Mouse (Mus musculus) stomach, postnatal 0 days (tissue): ENCODE measurements around the gene Gapvd1. TPM values are rescaled to one million over a fixed set of nuclear protein-coding genes. Genes with fewer than 3 reads are reported as not detected.

Experiments used
- ATAC-seq: fragments of 200-750 bp; cut with Nextera tagmentation; 2 replicates; pipeline ENCODE4 v1.8.0; 2017; ENCODE audit not compliant: low FRiP score, low TSS enrichment
- DNase-seq: peaks from one replicate; pipeline ENCODE4 v3.0.0-alpha.2; 2016; ENCODE audit warnings: low spot score
- H3K27ac ChIP-seq: fragments of 300-500 bp; sonication (generic); replicated peaks from 2 replicates; pipeline ENCODE4 v1.5.1; 2014; ENCODE audit warnings: mild to moderate bottlenecking, control low read depth
- H3K27me3 ChIP-seq: fragments of 300-500 bp; sonication (generic); 2 replicates; pipeline ENCODE4 v1.6.1; 2014; ENCODE audit warnings: low read length; ENCODE audit not compliant: control insufficient read depth, insufficient read depth
- H3K36me3 ChIP-seq: fragments of 300-500 bp; sonication (generic); 2 replicates; pipeline ENCODE4 v1.6.1; 2014; ENCODE audit warnings: low read length, mixed read lengths; ENCODE audit not compliant: control insufficient read depth, insufficient read depth
- H3K4me1 ChIP-seq: fragments of 300-500 bp; sonication (generic); replicated peaks from 2 replicates; pipeline ENCODE4 v1.6.1; 2014; ENCODE audit warnings: antibody characterized with exemption; ENCODE audit not compliant: control insufficient read depth, insufficient read depth
- H3K4me2 ChIP-seq: fragments of 300-500 bp; sonication (generic); replicated peaks from 2 replicates; pipeline ENCODE4 v1.6.1; 2014; ENCODE audit warnings: low read depth, mild to moderate bottlenecking, control low read depth, moderate library complexity
- H3K4me3 ChIP-seq: fragments of 300-500 bp; sonication (generic); 2 replicates; pipeline ENCODE4 v1.5.1; 2014; ENCODE audit warnings: low read depth, low read length, control low read depth
- H3K9ac ChIP-seq: fragments of 300-500 bp; sonication (generic); 2 replicates; pipeline ENCODE4 v1.6.1; 2014; ENCODE audit warnings: mild to moderate bottlenecking, low read length, control low read depth, mixed read lengths
- H3K9me3 ChIP-seq: fragments of 300-500 bp; sonication (generic); 2 replicates; pipeline ENCODE4 v1.6.1; 2016; ENCODE audit warnings: low read length; ENCODE audit not compliant: control insufficient read depth
- CTCF ChIP-seq: IDR thresholded peaks from 2 replicates; pipeline ENCODE4 v1.5.1; 2016; ENCODE audit warnings: antibody characterized with exemption, low read depth, mild to moderate bottlenecking, moderate library complexity
- EP300 ChIP-seq: optimal IDR thresholded peaks from 2 replicates; pipeline ENCODE3; 2016; ENCODE audit warnings: antibody characterized with exemption
- WGBS: fragments of 180-500 bp; shearing (Covaris S2); extraction: QIAGEN DNeasy Blood & Tissue Kit; methylation state at CpG from one replicate; pipeline ENCODE4 v1.1.7; 2014; 5-methylcytosine and 5-hydroxymethylcytosine counted together
- polyA plus RNA-seq: library from polyadenylated mRNA; unstranded; fragments of >200 nt; fragmentation: Nextera tagmentation; extraction: Ambion mirVana; gene quantifications from 2 replicates; pipeline ENCODE4 v1.2.1, GENCODE M21; 2015

Gapvd1 gene
- polyA plus RNA-seq, 1 experiment from 2014 or later: 40.9 TPM

GRCm38 (mm10) chr2:34644571-34645526 lies 110.2 kb downstream of the Gapvd1 start:
- H3K9me3 ChIP-seq: no peaks in the 10 kb centered on the region
- TF ChIP-seq EP300 (no peak), CTCF (peak; percentile 78)
- no peaks in the 10 kb centered on the region for H3K36me3 ChIP-seq
- no peak overlapping the region for H3K27ac ChIP-seq
- no peaks in the 10 kb centered on the region for H3K27me3 ChIP-seq
- peak; percentile 39 for DNase-seq
- H3K4me2 ChIP-seq: no peak overlapping the region
- 53% methylated on average over 21 of the region's 22 CpGs for WGBS
- no peak overlapping the region for H3K9ac ChIP-seq
- no peaks in the 10 kb centered on the region for H3K4me1 ChIP-seq
- no peak overlapping the region for H3K4me3 ChIP-seq
- no peak for ATAC-seq

GRCm38 (mm10) chr2:34642351-34642750 lies 112.7 kb downstream of the Gapvd1 start:
- H3K36me3 ChIP-seq: no peaks in the 10 kb centered on the region
- TF ChIP-seq CTCF (peak; percentile 71), EP300 (no peak)
- ATAC-seq: no peak
- H3K9ac ChIP-seq: no peak overlapping the region
- no peak overlapping the region for H3K4me3 ChIP-seq
- DNase-seq: peak; percentile 72
- H3K9me3 ChIP-seq: no peaks in the 10 kb centered on the region
- H3K4me1 ChIP-seq: peaks cover 3% of the 10 kb centered on the region; the same call in 1 of the 2 replicates
- H3K27ac ChIP-seq: no peak overlapping the region
- H3K4me2 ChIP-seq: no peak overlapping the region
- 40% methylated on average over 2 of the region's 2 CpGs for WGBS
- no peaks in the 10 kb centered on the region for H3K27me3 ChIP-seq

GRCm38 (mm10) chr2:34639725-34640124 lies 115.3 kb downstream of the Gapvd1 start:
- no peaks in the 10 kb centered on the region for H3K27me3 ChIP-seq
- H3K36me3 ChIP-seq: no peaks in the 10 kb centered on the region
- TF ChIP-seq CTCF: no peak
- no peak for TF ChIP-seq EP300
- no peak overlapping the region for H3K27ac ChIP-seq
- no peak overlapping the region for H3K4me3 ChIP-seq
- WGBS: 53% methylated on average over 5 of the region's 5 CpGs
- no peak overlapping the region for H3K4me2 ChIP-seq
- DNase-seq (no peak), ATAC-seq (no peak)
- no peaks in the 10 kb centered on the region for H3K9me3 ChIP-seq
- no peak overlapping the region for H3K9ac ChIP-seq
- H3K4me1 ChIP-seq: peaks cover 3% of the 10 kb centered on the region; the same call in 1 of the 2 replicates

- no peaks in the 10 kb centered on the region for H3K27me3 ChIP-seq
- H3K4me3 ChIP-seq: peak overlapping the region; percentile 43
- TF ChIP-seq CTCF (peak; percentile 94), EP300 (no peak)
- DNase-seq (peak; percentile 87), ATAC-seq (peak; percentile 58)
- peaks cover 3% of the 10 kb centered on the region; the same call in 1 of the 2 replicates for H3K4me1 ChIP-seq
- H3K9me3 ChIP-seq: no peaks in the 10 kb centered on the region
- H3K9ac ChIP-seq: peak overlapping the region; percentile 56; the same call in 1 of the 2 replicates
- H3K36me3 ChIP-seq: no peaks in the 10 kb centered on the region
- H3K27ac ChIP-seq: no peak overlapping the region
- WGBS: 11% methylated on average over 37 of the region's 37 CpGs
- H3K4me2 ChIP-seq: peak overlapping the region; percentile 78
Observed at GRCm38 (mm10) chr2:34638955-34639650, 115.9 kb downstream of the Gapvd1 start.

- Histone ChIP-seq H3K4me1 (peaks cover 3% of the 10 kb centered on the region; the same call in 1 of the 2 replicates), H3K9ac (no peak overlapping the region), H3K36me3 (no peaks in the 10 kb centered on the region), H3K4me3 (no peak overlapping the region), H3K4me2 (no peak overlapping the region), H3K9me3 (no peaks in the 10 kb centered on the region), H3K27ac (no peak overlapping the region), H3K27me3 (no peaks in the 10 kb centered on the region)
- TF ChIP-seq EP300: no peak
- TF ChIP-seq CTCF: no peak
- DNase-seq: no peak
- no peak for ATAC-seq
- WGBS: 76% methylated on average over 14 of the region's 14 CpGs
Observed at GRCm38 (mm10) chr2:34635249-34636165, 119.5 kb downstream of the Gapvd1 start.
